Mouse (Mus musculus) ovary, postnatal 10 days (tissue): ENCODE data around the gene Gm49354.
"Not testable (repeated sequence)": the region's sequence is repeated elsewhere in the genome, so short reads cannot be mapped to it uniquely, and the experiment has no call there.

Experiments
- DNase-seq: peaks from one replicate; pipeline ENCODE4 v3.0.0; 2022; ENCODE audit warnings: low spot score

Gm49354 gene

DNA sequence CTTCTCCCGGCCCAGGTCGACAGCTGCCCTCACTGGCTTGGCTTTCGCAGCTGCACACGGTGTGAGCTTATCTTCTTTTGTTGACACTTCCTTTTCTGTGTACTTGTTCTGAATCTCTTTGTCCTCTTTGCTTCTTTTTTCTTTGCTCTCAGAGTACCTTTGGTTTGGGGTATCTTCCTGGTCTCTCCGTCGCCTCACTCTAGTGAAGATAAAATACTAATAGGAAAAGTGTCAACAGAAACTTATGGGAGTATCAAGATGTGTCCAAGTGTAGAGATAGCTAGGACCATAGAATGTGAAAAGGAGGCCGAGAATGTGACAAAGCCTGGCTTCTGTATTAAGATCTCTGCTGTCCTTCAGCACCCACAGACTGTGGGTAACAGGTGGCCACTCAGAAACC lies at the start of gene Gm49354:
Gene Gm49354 (minus strand): TSS at position 101 of the 400 bp plus-strand sequence.
- no peak for DNase-seq

DNA sequence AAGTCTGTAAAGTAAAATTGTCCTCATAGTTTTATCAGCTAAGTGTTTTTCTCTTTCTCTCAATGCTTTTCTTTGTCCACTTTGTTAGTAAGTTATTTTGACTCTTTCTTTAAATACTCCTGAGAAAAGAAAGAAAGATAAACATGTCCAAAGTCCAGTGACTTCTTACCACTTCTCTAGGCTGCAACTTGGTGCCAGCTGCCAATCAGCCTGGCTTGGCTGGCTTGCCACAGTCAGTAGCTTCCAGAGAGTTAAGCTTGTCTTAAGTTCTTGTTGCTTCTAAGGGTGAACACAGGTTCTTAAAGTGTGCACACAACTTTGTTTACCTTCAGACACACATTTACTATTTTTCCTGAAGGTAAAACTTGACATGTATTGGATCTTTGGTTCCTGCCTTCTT lies 43.9 kb upstream of the Gm49354 start:
- no peak for DNase-seq

DNA sequence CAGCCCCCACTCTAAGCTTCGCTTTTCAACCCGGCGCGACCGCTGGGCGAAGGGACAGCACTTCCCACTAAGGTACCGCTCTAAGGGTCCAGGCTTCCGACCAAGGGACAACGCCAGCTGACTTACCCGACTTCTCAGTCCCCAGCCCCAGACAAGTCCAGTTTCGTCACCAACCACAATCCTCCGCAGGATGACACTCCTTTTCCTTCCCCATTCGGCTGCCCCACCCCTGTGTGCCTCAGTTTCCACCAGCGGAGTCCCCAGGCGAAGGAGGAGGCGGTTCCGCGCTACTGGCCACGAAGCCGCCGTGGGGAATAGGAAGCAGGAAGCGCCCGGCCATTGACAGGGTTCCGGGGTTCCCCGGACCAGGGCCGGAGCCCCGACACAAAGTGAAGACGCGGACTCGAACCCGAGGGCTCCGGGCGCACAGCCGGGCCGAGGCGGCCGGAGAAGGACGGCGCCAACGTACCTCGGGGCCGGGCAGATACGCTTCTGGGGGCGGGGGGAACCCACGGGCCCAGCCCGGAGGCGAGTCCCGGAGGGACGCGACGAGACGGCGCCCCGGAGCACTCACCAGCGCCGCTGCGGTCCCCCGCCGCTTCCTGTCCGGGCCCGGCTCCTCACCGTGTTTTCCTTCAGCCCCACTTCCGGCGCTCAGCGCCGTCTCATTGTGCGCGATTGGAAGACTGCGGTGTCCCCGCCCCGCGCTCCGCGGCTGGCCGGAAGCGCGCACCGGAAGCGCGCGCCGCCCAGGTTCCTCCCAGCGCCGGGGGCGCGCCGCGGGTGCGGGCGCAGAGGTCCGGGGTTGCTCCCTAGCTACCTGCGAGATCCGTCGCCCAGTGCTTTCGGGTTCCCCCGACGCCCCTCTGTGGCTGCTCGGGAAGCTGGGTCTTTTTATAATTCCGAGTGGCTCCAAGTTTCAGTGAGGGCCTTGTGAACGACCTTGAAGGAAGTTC lies 40.7 kb upstream of the Gm49354 start, which contains the start of gene Tut7:
Gene Tut7 (minus strand): TSS at position 641 of the 956 bp plus-strand sequence.
- peak; percentile 79 for DNase-seq

DNA sequence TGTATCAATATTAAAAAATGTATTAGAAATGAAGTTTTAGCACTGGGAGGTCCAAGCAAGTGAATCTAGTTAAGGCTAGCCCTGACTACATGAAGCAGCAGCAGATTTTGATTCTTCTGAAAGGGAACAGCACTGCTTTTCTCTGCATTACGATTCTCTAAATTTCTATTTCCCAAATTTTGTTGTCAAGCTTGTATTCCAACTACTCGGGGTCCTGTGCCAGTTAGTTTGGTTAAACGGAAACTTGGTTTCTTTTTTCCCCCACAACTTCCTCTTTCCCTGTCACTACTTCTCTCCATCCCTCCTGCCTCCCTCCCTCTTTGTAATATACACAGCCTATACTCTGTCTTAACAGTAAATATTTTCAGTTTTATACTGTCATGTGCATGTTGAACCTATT lies 38.8 kb upstream of the Gm49354 start:
- no peak for DNase-seq

DNA sequence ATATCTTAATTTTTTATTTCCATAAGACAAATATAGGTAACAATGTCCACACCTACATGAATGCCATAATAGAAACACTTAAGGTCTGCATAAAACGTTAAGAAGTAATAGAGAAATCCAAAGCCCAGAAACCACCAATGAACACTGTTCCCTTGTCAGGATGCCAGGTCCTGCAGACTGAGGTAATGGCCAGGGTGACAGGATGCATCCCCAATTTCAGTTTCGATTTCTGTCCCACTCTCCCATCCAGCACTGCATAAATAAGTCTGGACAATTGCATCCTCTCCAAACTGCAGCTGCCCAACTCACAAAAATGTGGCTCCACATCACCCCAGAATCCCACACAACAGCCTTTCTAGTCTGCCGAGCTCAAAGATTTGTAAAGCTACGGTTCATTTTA lies 38.1 kb upstream of the Gm49354 start:
- DNase-seq = no peak

DNA sequence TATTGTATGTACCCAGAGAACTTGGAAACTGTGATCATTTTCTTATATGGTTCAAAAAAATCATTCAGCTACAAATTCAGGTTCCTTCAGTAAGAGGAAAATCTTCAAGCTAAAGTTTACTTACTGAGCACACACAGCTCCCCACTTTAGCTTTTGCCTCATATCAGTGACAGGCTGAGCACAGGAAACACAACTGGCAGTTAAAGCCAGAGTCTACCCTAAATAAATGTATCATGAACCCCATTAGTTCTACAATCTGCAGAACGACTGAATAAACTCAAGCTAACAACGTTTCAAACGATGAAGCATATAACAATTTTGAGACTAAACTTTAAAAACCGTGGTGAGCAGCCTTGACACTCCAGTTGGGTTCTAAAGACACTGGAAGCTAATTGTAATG lies 35.3 kb upstream of the Gm49354 start:
- DNase-seq = no peak

DNA sequence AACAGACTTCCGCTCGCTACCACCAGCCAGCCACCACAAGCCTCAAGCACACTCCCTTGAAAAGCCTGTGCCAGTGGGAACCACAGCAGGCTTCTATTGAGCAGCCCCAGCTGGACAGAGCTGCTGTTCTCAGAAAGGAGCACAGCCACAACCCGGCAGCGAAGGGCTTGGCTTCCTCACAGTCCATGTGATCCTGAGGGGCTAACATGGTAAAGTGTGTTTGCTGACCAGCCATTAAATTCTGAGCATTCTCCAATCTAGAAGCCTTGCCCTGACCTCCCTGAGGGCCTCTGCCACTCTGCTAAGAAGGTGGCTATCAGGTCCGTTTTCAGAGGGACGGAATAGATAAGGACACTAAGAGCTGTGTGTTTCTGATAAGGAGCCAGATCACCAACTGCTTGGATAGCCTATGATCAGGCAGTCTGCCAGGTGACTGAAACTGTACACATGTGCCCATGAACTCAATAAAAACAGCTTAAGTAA lies 32.1 kb upstream of the Gm49354 start:
- DNase-seq = no peak

DNA sequence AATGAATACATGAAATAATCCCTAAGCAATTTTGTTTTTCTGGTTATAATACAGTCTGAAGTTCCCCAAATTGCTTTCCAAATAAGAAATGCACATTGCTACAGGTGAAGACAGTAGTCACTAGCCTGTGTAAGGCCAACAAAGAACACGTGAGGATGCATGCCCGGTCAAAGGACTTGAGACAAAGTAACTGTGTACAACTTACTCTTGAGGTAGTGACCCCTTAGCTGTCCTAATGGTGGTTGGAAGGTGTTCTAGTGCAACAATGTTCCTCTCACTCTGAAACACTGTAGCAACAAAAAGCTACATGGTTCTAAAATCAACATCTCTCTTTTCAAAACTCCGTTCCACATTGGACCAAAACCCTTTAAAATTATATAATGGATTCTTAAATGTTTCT lies 29.5 kb upstream of the Gm49354 start:
- no peak for DNase-seq

DNA sequence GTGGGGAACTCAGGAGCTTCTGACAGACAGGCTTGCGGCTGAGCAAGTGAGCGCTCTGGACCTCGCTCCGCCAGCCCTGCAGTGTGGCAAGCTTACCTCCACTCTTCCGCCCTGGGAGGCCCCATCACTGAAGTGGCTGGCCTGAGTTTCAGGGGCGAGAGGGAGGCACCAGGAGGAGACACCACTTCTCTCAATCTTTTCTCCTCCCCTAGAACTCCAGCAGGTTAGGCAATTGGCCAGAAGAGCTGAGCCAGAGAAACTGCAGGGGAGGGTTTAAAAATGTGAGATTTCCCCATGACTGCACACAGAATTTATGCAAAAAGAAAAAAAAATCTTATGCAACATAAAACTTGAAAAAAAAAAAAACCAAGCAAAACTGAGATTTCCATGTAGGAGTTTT lies 19.0 kb upstream of the Gm49354 start:
- no peak for DNase-seq

DNA sequence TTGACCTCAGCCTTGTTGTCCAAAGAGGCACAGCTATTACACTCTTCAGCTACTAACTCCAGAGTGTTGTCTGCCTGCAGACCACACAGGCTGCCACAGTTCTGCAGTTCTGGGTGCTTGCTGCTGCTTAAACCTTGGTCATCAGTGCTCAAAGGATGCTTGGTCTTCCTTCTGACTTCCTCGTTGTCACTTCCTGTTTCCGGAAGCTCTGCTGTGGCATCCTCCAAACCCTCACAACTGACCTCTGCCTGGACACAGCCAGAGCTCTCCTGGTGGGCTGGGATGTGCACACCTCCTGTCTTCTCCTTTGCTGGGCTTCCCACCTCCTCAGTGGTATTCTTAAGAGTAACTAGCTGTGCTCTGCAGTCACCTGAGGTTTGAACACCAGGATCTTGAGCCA lies 18.0 kb upstream of the Gm49354 start:
- DNase-seq = no peak

DNA sequence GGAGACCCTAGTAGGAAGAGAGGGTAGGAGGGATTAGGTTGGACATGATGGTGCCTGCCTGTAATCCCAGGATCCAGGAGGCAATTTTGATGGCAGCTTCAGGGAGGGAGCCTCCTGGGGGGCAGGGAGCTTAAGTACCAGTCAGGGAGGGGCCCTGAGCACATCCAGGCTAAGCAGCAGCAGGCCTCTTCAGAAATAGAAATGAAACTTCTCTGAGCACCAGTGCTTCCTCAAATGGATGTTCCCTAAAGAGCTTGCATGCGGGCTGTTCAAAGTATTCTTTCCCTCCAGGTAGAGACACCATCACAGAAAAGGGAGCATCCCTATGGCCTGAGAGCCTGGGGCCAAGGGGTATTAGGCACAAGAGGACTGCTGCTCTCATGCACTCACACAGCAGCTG lies 16.3 kb upstream of the Gm49354 start:
- no peak for DNase-seq

DNA sequence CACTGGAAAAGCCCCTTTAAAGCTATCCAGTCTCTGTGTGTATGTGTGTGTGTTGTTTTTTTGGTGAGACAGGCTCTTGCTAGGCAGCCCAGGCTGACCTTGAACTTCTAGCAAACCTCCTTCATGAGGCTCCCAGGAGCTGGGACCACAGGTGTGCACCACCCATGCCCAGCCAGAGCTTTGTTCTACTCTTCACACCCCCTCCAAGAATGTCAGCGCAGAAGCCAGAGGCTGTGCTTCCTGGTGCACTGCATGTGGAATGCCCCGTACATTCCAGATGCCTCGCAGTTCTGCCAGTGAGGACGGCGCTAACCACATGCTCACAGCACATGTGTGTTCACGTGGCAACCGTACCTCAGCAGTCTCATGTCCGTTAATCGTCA lies 14.4 kb upstream of the Gm49354 start:
- no peak for DNase-seq

DNA sequence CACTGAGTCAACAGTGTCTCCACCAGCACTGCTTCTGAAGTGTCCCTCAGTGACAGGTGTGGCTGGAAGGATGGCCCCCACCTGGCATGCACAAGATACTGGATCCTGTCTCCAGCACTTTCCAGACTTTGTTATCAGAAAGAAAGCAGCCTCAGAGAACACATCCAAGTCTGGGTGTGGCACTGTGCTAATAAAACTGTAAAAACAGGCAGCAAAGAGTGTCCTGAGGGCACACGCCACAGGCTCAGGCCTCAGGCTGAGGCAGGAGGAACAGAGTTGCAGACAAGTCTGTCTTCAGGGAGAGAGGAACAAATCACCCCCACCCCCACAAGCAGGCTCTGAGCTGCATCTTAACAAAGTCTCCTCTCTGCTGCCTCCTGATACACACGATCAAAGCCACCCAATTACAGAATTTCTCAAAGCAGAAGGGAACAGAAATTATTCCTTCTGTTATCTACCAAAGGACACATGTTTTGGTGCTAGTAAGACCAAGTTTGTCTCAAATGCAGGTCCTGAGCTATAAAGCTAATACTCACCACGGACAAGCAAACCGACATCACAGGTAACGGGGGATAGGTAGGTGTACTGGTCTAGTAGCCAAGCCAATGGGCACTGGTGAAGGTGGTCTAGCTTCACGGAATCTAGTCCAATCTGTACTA lies 13.9 kb upstream of the Gm49354 start:
- DNase-seq = no peak

DNA sequence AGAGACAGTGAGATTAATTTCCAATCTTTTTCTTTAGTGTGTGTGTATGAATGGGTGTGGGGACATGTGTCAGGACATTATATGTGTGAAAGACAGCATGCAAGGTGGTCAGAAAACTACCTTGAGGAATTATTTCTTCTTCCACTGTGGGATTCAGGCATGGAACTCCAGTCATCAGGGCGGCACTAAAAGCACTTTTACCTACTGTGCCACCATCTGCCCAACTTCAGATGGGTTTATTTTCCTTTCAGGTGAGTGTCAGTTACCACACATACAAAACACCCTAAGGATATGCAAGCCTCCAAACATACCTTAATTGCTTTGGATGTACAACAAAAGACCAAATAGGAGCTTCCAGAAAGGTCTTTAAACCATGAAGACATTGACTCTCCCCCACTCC lies 12.7 kb upstream of the Gm49354 start:
- DNase-seq = no peak

DNA sequence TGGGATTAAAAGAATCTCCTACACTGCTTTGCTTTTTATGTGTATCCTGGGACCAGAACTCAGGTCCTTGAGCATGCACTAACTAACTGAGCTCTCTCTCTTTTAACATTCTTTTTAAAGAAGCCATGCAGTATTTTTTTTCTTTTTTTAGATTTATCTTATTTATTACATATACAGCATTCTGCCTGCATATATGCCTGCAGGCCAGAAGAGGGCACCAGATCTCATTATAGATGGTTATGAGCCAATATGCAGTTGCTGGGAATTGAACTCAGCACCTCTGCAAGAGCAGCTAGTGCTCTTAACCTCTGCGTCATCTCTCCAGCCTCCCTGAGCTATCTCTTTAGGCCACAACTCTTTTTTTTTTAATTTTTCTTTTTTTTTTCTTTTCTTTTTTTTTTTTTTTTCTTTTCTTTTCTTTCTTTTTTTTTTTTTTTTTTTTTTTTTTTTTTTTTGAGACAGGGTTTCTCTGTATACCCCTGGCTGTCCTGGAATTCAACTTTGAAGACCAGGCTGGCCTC lies 2.2 kb downstream of the Gm49354 start:
- DNase-seq = not testable (repeated sequence)

DNA sequence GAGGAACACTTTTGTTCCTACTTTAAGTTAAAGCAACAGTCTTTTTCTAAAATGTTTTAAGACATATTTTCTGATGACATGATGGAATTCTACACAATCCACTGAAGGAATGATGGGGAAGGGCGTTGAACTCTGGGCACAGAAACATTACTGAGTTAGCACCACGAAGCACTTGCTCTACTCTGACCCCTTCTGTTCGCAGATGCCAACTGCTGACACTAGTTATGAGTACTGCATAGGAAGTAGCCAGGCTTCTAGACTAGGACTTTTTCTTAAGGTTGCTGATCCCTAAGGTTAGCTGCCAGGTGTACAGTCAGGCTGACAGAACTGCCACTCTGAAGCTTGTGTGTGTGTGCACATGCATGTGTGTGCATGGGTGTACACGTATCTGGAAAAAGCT lies 2.8 kb downstream of the Gm49354 start:
- no peak for DNase-seq

DNA sequence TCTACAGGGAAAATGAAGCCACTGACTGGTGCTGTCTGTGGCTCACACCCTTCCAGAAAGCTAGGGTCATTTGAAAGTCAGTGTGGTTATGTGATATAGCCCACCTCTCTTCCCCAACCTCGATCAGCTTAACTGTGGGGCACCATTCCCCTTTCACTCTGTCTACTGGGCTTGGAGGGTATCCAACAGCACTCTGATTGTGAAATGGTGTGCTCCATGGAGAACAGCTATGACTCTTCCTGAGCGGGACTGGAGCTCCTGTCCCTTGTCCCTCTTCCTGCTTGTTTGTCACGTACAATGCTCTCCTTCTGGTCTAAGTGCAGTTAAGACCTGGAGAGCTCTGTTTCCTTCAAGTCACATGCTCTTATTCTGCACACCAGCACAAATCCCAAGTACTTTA lies 6.9 kb downstream of the Gm49354 start:
- DNase-seq = no peak

DNA sequence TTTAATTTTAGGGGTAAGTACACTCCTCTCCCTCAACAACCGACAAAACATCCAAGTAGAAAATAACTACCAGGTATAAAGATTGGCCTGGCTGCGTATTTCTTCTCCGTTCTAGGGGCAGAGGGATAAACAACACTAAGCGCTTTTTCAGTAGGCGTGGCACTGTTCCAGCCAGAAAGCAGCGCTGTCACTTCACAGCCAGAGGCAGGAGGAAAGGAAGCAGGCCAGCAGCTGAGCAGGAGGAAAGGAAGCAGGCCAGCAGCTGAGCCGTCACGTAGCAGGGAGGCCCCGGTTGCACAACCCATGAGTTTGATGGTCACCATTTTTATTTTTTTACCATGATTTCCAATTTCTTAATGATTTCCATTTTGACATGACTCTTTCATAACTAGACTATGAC lies 10.8 kb downstream of the Gm49354 start:
- peak; percentile 16 for DNase-seq

DNA sequence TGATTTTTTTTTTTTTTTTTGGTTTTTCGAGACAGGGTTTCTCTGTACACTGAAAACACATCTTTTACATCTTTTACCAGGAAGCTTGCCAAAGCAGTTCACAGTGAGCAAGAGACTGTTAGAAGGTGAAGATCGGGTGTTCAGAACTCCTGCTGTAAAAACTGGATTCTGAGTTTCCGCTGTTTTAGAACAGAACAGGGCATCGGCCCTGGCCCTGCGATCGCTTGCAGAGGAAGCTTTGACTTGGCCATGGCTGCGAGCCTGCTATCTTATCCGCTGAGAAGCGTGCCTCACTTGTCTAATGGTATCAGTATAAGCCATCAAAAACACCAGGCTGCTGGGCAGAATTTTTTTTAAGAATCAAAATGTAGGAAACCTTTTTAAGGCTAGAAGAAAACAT lies 11.2 kb downstream of the Gm49354 start:
- no peak for DNase-seq

DNA sequence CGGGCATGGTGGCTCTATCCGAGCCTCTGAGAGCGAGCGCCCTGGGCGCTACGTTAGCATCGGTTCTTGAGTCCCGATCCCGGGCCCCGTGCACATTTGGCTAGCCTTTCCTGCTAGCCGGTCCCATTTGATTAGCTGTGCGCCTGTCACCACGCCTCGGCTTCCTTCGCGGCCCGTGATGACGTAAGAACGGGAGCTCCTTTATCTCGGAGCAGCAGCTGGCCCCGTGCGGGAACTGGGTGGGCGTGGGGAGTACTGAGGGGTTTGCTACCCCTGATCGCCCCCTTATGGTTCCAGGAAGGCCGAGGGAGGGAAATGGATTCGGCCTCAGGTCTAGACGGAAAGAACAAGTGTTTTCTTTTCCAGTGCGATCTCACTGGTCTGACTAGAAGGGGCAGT lies 11.9 kb downstream of the Gm49354 start:
- DNase-seq = peak; percentile 63

DNA sequence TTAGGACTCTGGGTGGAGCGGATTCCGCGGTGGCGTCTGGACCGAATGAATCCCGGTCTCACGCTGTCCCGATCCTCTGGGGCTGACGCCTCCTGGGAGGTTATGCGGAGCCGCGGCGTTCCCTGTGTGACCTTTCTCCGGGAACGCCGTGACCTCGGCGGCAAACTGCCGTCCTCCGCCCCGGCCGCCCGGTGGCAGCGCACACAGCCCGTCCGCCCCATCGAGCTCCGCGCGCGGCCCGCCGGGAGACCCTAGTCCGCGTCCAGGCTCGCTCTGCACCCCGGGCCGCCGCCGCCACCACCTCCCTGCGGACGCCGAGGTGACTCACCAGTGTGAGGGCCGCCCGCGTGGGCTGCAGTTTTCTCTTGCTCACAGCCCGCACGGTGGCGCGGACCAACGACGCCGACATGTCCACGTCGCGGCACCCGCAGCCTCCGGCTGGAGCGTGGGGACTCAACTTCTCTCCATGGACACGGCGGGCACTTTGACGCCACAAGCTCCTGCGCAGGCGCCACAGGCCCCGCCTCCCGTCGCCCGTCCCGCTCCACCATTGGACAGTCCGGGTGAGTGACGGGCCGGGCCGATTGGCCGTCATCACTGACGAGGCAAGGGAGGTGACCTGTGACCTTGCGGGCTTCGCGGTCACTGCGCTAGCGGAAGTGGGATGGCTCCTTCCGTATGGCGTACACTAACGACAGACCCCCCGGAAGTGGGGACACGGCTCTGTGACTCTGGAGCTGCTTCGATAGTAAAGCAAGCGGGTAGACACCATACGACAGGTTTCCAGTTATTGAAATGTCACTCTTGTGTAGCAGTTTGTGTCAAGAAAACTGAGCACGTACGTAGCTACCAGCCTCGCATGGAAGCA lies 12.5 kb downstream of the Gm49354 start, which contains the start of gene Isca1:
Gene Isca1 (minus strand): TSS at position 515 of the 868 bp plus-strand sequence.
- peak; percentile 99 for DNase-seq

DNA sequence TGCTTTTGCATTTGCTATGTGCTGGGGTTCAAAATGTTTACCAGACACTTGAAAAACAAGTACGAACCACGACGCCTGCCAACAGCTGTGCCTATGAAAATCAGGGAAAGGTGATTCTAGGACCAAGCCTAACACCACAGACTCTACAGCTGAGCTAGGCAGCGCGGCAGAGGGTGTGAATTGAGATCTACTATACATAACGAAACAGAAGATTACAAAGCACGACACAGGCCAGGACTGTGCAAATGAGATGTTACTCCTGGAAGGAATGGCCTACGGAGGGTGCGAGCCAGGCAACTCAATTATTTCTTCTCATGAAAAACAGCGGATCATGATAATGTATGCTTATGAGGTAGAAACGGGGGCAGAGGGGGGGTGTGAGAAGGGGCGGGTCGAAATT lies 13.5 kb downstream of the Gm49354 start:
- DNase-seq = no peak
